In the genomic region with DNA sequence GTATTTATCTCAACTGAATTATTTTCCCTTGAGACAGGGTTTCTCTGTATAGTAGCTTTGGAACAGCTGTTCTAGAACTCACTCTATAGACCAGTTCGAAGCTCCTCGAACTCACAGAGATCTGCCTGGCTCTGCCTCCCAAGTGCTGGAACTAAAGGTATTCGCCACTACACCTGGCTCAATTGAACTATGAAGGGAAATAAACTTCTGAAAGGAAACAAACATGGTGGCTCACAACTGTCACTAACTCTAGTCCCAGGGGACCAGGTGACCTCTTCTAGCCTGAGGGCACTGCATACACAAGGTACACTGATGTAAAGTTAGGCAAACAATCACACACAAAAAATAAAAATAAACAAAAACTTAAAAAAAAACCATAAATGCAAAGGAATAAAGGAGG, we compare ENCODE assay signal across 16 mouse cellular contexts. TPM values are rescaled to one million over a fixed set of nuclear protein-coding genes. Genes with fewer than 3 reads are reported as not detected.
A peak's percentile ranks its signal among the peaks of the same experiment; 100 is the strongest.
DNase-seq lines count a peak whose midpoint lies in the region; ATAC-seq lines count a peak whose summit lies in the region.
"Had no signal": no experiment of that assay in that cellular context is flagged by ENCODE, and none has a peak within 500 bp of the region (broad histone marks: within the 10 kb centered on the region; RNA-seq: fewer than 3 reads in every experiment).

No protein-coding gene starts in this region.

- H3K27me3 ChIP-seq in heart, embryonic 13.5 days (replicated peaks): no peaks in the 10 kb centered on the region
- no peaks in the 10 kb centered on the region for H3K27me3 ChIP-seq in lung, embryonic 15.5 days
- H3K27me3 ChIP-seq in heart, embryonic 15.5 days: no peaks in the 10 kb centered on the region
- no peaks in the 10 kb centered on the region for H3K27me3 ChIP-seq in limb, embryonic 10.5 days (ENCODE audit: low read depth, poor library complexity, severe bottlenecking)
- H3K27me3 ChIP-seq: limb, embryonic 15.5 days; liver, embryonic 15.5 days; neural tube, embryonic 12.5 days had no signal

- peak overlapping the region; percentile 51 for H3K4me2 ChIP-seq in heart, embryonic 13.5 days
- H3K4me2 ChIP-seq in lung, embryonic 15.5 days: no peak overlapping the region
- H3K4me2 ChIP-seq in heart, embryonic 15.5 days: no peak overlapping the region; the same call in 1 of the 2 replicates
- H3K4me2 ChIP-seq: liver, embryonic 15.5 days had no signal

- H3K36me3 ChIP-seq in heart, embryonic 13.5 days: no peaks in the 10 kb centered on the region
- no peaks in the 10 kb centered on the region for H3K36me3 ChIP-seq in lung, embryonic 15.5 days
- H3K36me3 ChIP-seq in heart, embryonic 15.5 days: no peaks in the 10 kb centered on the region
- no peaks in the 10 kb centered on the region for H3K36me3 ChIP-seq in limb, embryonic 10.5 days
- H3K36me3 ChIP-seq: limb, embryonic 15.5 days; liver, embryonic 15.5 days; neural tube, embryonic 12.5 days had no signal

- H3K9ac ChIP-seq in heart, embryonic 13.5 days: no peak overlapping the region
- H3K9ac ChIP-seq in lung, embryonic 15.5 days: no peak overlapping the region
- no peak overlapping the region for H3K9ac ChIP-seq in heart, embryonic 15.5 days
- H3K9ac ChIP-seq: limb, embryonic 15.5 days; liver, embryonic 15.5 days; neural tube, embryonic 12.5 days had no signal

- H3K27ac ChIP-seq in heart, embryonic 13.5 days (replicated peaks): peak overlapping the region; percentile 91
- peak overlapping the region; percentile 88; the same call in 1 of the 2 replicates for H3K27ac ChIP-seq in lung, embryonic 15.5 days
- H3K27ac ChIP-seq in heart, embryonic 15.5 days: peak overlapping the region; percentile 88
- peak overlapping the region; percentile 46; the same call in 1 of the 2 replicates for H3K27ac ChIP-seq in limb, embryonic 10.5 days
- H3K27ac ChIP-seq: liver, embryonic 15.5 days; neural tube, embryonic 12.5 days had no signal

- no peaks in the 10 kb centered on the region for H3K9me3 ChIP-seq in heart, embryonic 13.5 days
- H3K9me3 ChIP-seq in lung, embryonic 15.5 days: no peaks in the 10 kb centered on the region
- no peaks in the 10 kb centered on the region for H3K9me3 ChIP-seq in heart, embryonic 15.5 days (replicated peaks)
- no peaks in the 10 kb centered on the region for H3K9me3 ChIP-seq in limb, embryonic 10.5 days (replicated peaks)
- H3K9me3 ChIP-seq: limb, embryonic 15.5 days; liver, embryonic 15.5 days; neural tube, embryonic 12.5 days had no signal

- no peak for ATAC-seq in heart, embryonic 13.5 days (ENCODE audit: extremely low read depth, insufficient number of reproducible peaks, low FRiP score, low TSS enrichment)
- no peak for ATAC-seq in lung, embryonic 15.5 days (ENCODE audit: borderline replicate concordance, extremely low read depth, low FRiP score, low TSS enrichment)
- no peak for ATAC-seq in heart, embryonic 15.5 days (replicated peaks; ENCODE audit: insufficient number of reproducible peaks, insufficient read depth, low FRiP score, low read depth)

- H3K4me3 ChIP-seq in heart, embryonic 13.5 days: no peak overlapping the region
- H3K4me3 ChIP-seq in lung, embryonic 15.5 days: no peak overlapping the region
- no peak overlapping the region for H3K4me3 ChIP-seq in heart, embryonic 15.5 days
- H3K4me3 ChIP-seq in limb, embryonic 10.5 days: no peak overlapping the region
- H3K4me3 ChIP-seq: limb, embryonic 15.5 days; liver, embryonic 15.5 days; neural tube, embryonic 12.5 days had no signal

- no peak for DNase-seq in heart, adult 9 months (ENCODE audit: low spot score in 2 of 2)
- no peak for DNase-seq in lung, postnatal 36 days
- DNase-seq in limb, embryonic 10.5 days (ENCODE audit: low spot score): no peak
- DNase-seq in left cerebral cortex, postnatal 36 days (ENCODE audit: low spot score in 2 of 2): no peak
- DNase-seq: adrenal gland, adult 8-10 months; cerebellum, adult 8-10 months; gastrocnemius, postnatal 25 days; kidney, adult 18-20 months; spleen, adult 18-20 months; thymus, postnatal 36 days had no signal

- H3K4me1 ChIP-seq in heart, embryonic 13.5 days: peaks cover 73% of the 10 kb centered on the region
- peaks cover 57% of the 10 kb centered on the region for H3K4me1 ChIP-seq in lung, embryonic 15.5 days
- peaks cover 50% of the 10 kb centered on the region for H3K4me1 ChIP-seq in heart, embryonic 15.5 days (replicated peaks)
- peaks cover 35% of the 10 kb centered on the region for H3K4me1 ChIP-seq in limb, embryonic 10.5 days
- H3K4me1 ChIP-seq: liver, embryonic 15.5 days had no signal

- WGBS in heart, embryonic 13.5 days: 80% methylated on average over 3 of the region's 3 CpGs
- WGBS in lung, embryonic 15.5 days: 84% methylated on average over 3 of the region's 3 CpGs
- 86% methylated on average over 3 of the region's 3 CpGs for WGBS in heart, embryonic 15.5 days
- WGBS in limb, embryonic 10.5 days: 95% methylated on average over 3 of the region's 3 CpGs

- intact Hi-C loops in left cerebral cortex, postnatal 36 days (cut with DNase I): loop anchor here (5.0 kb wide), 1 partner anchor 54 kb away; no protein-coding TSS in a partner anchor

RNA-seq across cellular contexts. Expression of a gene that starts 57.6 kb away (rescaled TPM):
- 10.6 and 11.1 TPM in 2 replicates for polyA plus RNA-seq in heart, embryonic 13.5 days (2015; fragmentation: Nextera tagmentation; extraction: Ambion mirVana)
- polyA plus RNA-seq in lung, embryonic 15.5 days (2015; fragmentation: Nextera tagmentation; extraction: Ambion mirVana): 13.0 and 13.9 TPM in 2 replicates
- polyA plus RNA-seq in heart, embryonic 15.5 days (2015; fragmentation: Nextera tagmentation; extraction: Ambion mirVana): 11.7 and 12.3 TPM in 2 replicates
- 9.7 and 11.7 TPM in 2 replicates for polyA plus RNA-seq in limb, embryonic 10.5 days (2016; fragmentation: Nextera tagmentation; extraction: Ambion mirVana)
- 10 to 100 TPM; 25.8 to 26.3 TPM for total RNA-seq in left cerebral cortex, postnatal 36 days (2021)
